Mouse (Mus musculus) neural tube, embryonic 13.5 days (tissue): ENCODE measurements at regions not wholly inside any gene's neighbourhood (a gene's known extent, or its start where the extent isn't known, plus 50 kb on each side); places are given as distances from the start of the nearest gene placed in this dataset.

Experiments used
- ATAC-seq: fragments of 200-750 bp; cut with Nextera tagmentation; 2 replicates; pipeline ENCODE4 v1.8.0; 2017; ENCODE audit warnings: low read depth, mild to moderate bottlenecking, moderate TSS enrichment, moderate library complexity
- H3K27ac ChIP-seq: fragments of 300-500 bp; sonication (generic); replicated peaks from 2 replicates; pipeline ENCODE4 v1.5.1; 2015; ENCODE audit warnings: moderate library complexity, mild to moderate bottlenecking, inconsistent platforms
- H3K27me3 ChIP-seq: fragments of 300-500 bp; sonication (generic); 2 replicates; pipeline ENCODE4 v1.6.1; 2015; ENCODE audit warnings: mild to moderate bottlenecking, inconsistent platforms
- H3K36me3 ChIP-seq: fragments of 300-500 bp; sonication (generic); 2 replicates; pipeline ENCODE4 v1.6.1; 2015; ENCODE audit warnings: mild to moderate bottlenecking, inconsistent platforms
- H3K4me1 ChIP-seq: fragments of 300-500 bp; sonication (generic); replicated peaks from 2 replicates; pipeline ENCODE4 v1.6.1; 2015; ENCODE audit warnings: inconsistent platforms
- H3K4me2 ChIP-seq: fragments of 300-500 bp; sonication (generic); 2 replicates; pipeline ENCODE4 v1.6.1; 2015; ENCODE audit warnings: inconsistent platforms, mild to moderate bottlenecking, moderate library complexity
- H3K4me3 ChIP-seq: fragments of 300-500 bp; sonication (generic); 2 replicates; pipeline ENCODE4 v1.5.1; 2015; ENCODE audit warnings: mild to moderate bottlenecking, inconsistent platforms
- H3K9ac ChIP-seq: fragments of 300-500 bp; sonication (generic); 2 replicates; pipeline ENCODE4 v1.6.1; 2015; ENCODE audit warnings: moderate library complexity, mild to moderate bottlenecking, inconsistent platforms
- H3K9me3 ChIP-seq: fragments of 300-500 bp; sonication (generic); 2 replicates; pipeline ENCODE4 v1.6.1; 2016; ENCODE audit warnings: inconsistent platforms
- WGBS: fragments of 180-500 bp; shearing (Covaris S2); methylation state at CpG from one replicate; pipeline ENCODE4 v1.1.7; 2015; 5-methylcytosine and 5-hydroxymethylcytosine counted together

- Histone ChIP-seq H3K4me2 (no peak overlapping the region), H3K27me3 (no peaks in the 10 kb centered on the region), H3K9ac (no peak overlapping the region), H3K27ac (no peak overlapping the region), H3K4me1 (peaks cover 8% of the 10 kb centered on the region; the same call in 1 of the 2 replicates), H3K4me3 (no peak overlapping the region), H3K9me3 (peaks cover 10% of the 10 kb centered on the region; the same call in 1 of the 2 replicates), H3K36me3 (no peaks in the 10 kb centered on the region)
- ATAC-seq = no peak
- WGBS = 70% methylated on average over 6 of the region's 6 CpGs
Measured at GRCm38 (mm10) chr13:37629271-37629899, 148.8 kb upstream of the Rreb1 start.

- Histone ChIP-seq H3K27ac (no peak overlapping the region), H3K4me3 (no peak overlapping the region), H3K27me3 (no peaks in the 10 kb centered on the region), H3K36me3 (no peaks in the 10 kb centered on the region), H3K9ac (no peak overlapping the region), H3K9me3 (peaks cover 10% of the 10 kb centered on the region; the same call in 1 of the 2 replicates), H3K4me1 (peaks cover 8% of the 10 kb centered on the region; the same call in 1 of the 2 replicates), H3K4me2 (no peak overlapping the region)
- ATAC-seq = no peak
- 94% methylated on average over 5 of the region's 5 CpGs for WGBS
Measured at GRCm38 (mm10) chr13:37632835-37633440, 145.3 kb upstream of the Rreb1 start.

GRCm38 (mm10) chr13:37636363-37636762, 141.8 kb upstream of the Rreb1 start:
- Histone ChIP-seq H3K36me3 (no peaks in the 10 kb centered on the region), H3K27me3 (no peaks in the 10 kb centered on the region), H3K9ac (no peak overlapping the region), H3K9me3 (peaks cover 10% of the 10 kb centered on the region; the same call in 1 of the 2 replicates), H3K4me1 (0 out of 2 replicates have a peak, but pooled peaks cover 3% of the 10 kb centered on the region), H3K27ac (no peak overlapping the region), H3K4me2 (no peak overlapping the region), H3K4me3 (no peak overlapping the region)
- ATAC-seq = no peak
- WGBS = 63% methylated on average over 4 of the region's 4 CpGs

GRCm38 (mm10) chr13:37637151-37637550, 141.0 kb upstream of the Rreb1 start:
- no peaks in the 10 kb centered on the region for H3K27me3 ChIP-seq
- ATAC-seq = no peak
- H3K27ac ChIP-seq = no peak overlapping the region
- 88% methylated on average over 10 of the region's 10 CpGs for WGBS
- no peak overlapping the region for H3K4me3 ChIP-seq
- no peak overlapping the region for H3K9ac ChIP-seq
- H3K36me3 ChIP-seq = no peaks in the 10 kb centered on the region
- 0 out of 2 replicates have a peak, but pooled peaks cover 4% of the 10 kb centered on the region for H3K9me3 ChIP-seq
- H3K4me2 ChIP-seq = no peak overlapping the region
- 0 out of 2 replicates have a peak, but pooled peaks cover 3% of the 10 kb centered on the region for H3K4me1 ChIP-seq

- WGBS = 21% methylated on average over 8 of the region's 8 CpGs
- no peak overlapping the region for H3K27ac ChIP-seq
- H3K4me1 ChIP-seq = 0 out of 2 replicates have a peak, but pooled peaks cover 3% of the 10 kb centered on the region
Measured at GRCm38 (mm10) chr13:37638071-37638511, 140.1 kb upstream of the Rreb1 start.

GRCm38 (mm10) chr13:37642410-37643093, 135.6 kb upstream of the Rreb1 start:
- Histone ChIP-seq H3K4me1 (0 out of 2 replicates have a peak, but pooled peaks cover 3% of the 10 kb centered on the region), H3K9ac (no peak overlapping the region), H3K4me2 (no peak overlapping the region), H3K27me3 (no peaks in the 10 kb centered on the region), H3K9me3 (no peaks in the 10 kb centered on the region), H3K36me3 (no peaks in the 10 kb centered on the region), H3K27ac (no peak overlapping the region), H3K4me3 (no peak overlapping the region)
- WGBS = 55% methylated on average over 13 of the region's 13 CpGs
- no peak for ATAC-seq

More at GRCm38 (mm10) chr13:37638071-37638511, 140.1 kb upstream of the Rreb1 start:
- H3K4me2 ChIP-seq = no peak overlapping the region
- no peak overlapping the region for H3K9ac ChIP-seq
- no peaks in the 10 kb centered on the region for H3K9me3 ChIP-seq
- no peaks in the 10 kb centered on the region for H3K27me3 ChIP-seq
- H3K36me3 ChIP-seq = no peaks in the 10 kb centered on the region
- no peak for ATAC-seq
- no peak overlapping the region for H3K4me3 ChIP-seq

GRCm38 (mm10) chr13:37644751-37645181, 133.4 kb upstream of the Rreb1 start:
- no peaks in the 10 kb centered on the region for H3K9me3 ChIP-seq
- H3K4me1 ChIP-seq = no peaks in the 10 kb centered on the region
- H3K27me3 ChIP-seq = no peaks in the 10 kb centered on the region
- no peaks in the 10 kb centered on the region for H3K36me3 ChIP-seq
- 81% methylated on average over 8 of the region's 8 CpGs for WGBS
- H3K27ac ChIP-seq = no peak overlapping the region
- ATAC-seq = no peak
- H3K4me3 ChIP-seq = no peak overlapping the region
- no peak overlapping the region for H3K9ac ChIP-seq
- H3K4me2 ChIP-seq = no peak overlapping the region

GRCm38 (mm10) chr13:37649467-37650080, 128.6 kb upstream of the Rreb1 start:
- H3K9ac ChIP-seq = no peak overlapping the region
- no peak for ATAC-seq
- WGBS = 65% methylated on average over 9 of the region's 9 CpGs
- H3K27ac ChIP-seq = no peak overlapping the region
- H3K4me2 ChIP-seq = no peak overlapping the region
- no peak overlapping the region for H3K4me3 ChIP-seq
- H3K36me3 ChIP-seq = no peaks in the 10 kb centered on the region
- no peaks in the 10 kb centered on the region for H3K4me1 ChIP-seq
- H3K9me3 ChIP-seq = no peaks in the 10 kb centered on the region
- H3K27me3 ChIP-seq = no peaks in the 10 kb centered on the region

GRCm38 (mm10) chr13:37651221-37651946, 126.8 kb upstream of the Rreb1 start:
- H3K27ac ChIP-seq = no peak overlapping the region
- H3K4me3 ChIP-seq = no peak overlapping the region
- WGBS = 84% methylated on average over 10 of the region's 10 CpGs
- no peaks in the 10 kb centered on the region for H3K27me3 ChIP-seq
- no peaks in the 10 kb centered on the region for H3K9me3 ChIP-seq
- no peak for ATAC-seq
- no peaks in the 10 kb centered on the region for H3K4me1 ChIP-seq
- H3K4me2 ChIP-seq = no peak overlapping the region
- no peak overlapping the region for H3K9ac ChIP-seq
- H3K36me3 ChIP-seq = no peaks in the 10 kb centered on the region

- H3K36me3 ChIP-seq = no peaks in the 10 kb centered on the region
- H3K27ac ChIP-seq = no peak overlapping the region
- WGBS = 84% methylated on average over 5 of the region's 5 CpGs
- no peak for ATAC-seq
- H3K27me3 ChIP-seq = no peaks in the 10 kb centered on the region
- H3K9ac ChIP-seq = no peak overlapping the region
- H3K9me3 ChIP-seq = no peaks in the 10 kb centered on the region
- no peak overlapping the region for H3K4me2 ChIP-seq
- H3K4me3 ChIP-seq = no peak overlapping the region
- no peaks in the 10 kb centered on the region for H3K4me1 ChIP-seq
Measured at GRCm38 (mm10) chr13:37654651-37655050, 123.5 kb upstream of the Rreb1 start.

- Histone ChIP-seq H3K36me3 (no peaks in the 10 kb centered on the region), H3K27ac (no peak overlapping the region), H3K4me1 (no peaks in the 10 kb centered on the region), H3K9me3 (no peaks in the 10 kb centered on the region), H3K27me3 (no peaks in the 10 kb centered on the region), H3K9ac (no peak overlapping the region), H3K4me3 (no peak overlapping the region), H3K4me2 (no peak overlapping the region)
- 84% methylated on average over 16 of the region's 16 CpGs for WGBS
- ATAC-seq = no peak
Measured at GRCm38 (mm10) chr13:37657248-37657647, 121.0 kb upstream of the Rreb1 start.
